Mouse (Mus musculus): ENCODE data around the gene AY074887.

- TF ChIP-seq CTCF (IDR thresholded peaks at IDR 0.05; ENCODE audit: borderline replicate concordance, insufficient read depth, low read length) (no peak), POLR2A (IDR thresholded peaks at IDR 0.05; ENCODE audit: low read depth, low read length) (no peak)
Observed at GRCm38 (mm10) chr9:54919946-54920345, 30.9 kb downstream of the AY074887 start.

Measured in embryonic fibroblast, embryonic 13.5 days (primary cell).